Mouse (Mus musculus) bone marrow macrophage, adult 2 months (primary cell): ENCODE measurements around the gene Mtmr3. TPM values are rescaled to one million over a fixed set of nuclear protein-coding genes. Genes with fewer than 3 reads are reported as not detected.
A peak's percentile ranks its signal among the peaks of the same experiment; 100 is the strongest.

Source experiments
- H3K27ac ChIP-seq: 2 replicates; pipeline ENCODE4 v1.5.1; 2012; ENCODE audit warnings: low read depth, low read length; ENCODE audit not compliant: insufficient read depth
- H3K4me1 ChIP-seq: 2 replicates; pipeline ENCODE4 v1.6.1; 2012; ENCODE audit warnings: low read length; ENCODE audit not compliant: control insufficient read depth, insufficient read depth
- H3K4me3 ChIP-seq: 2 replicates; pipeline ENCODE4 v1.5.1; 2012; ENCODE audit warnings: mild to moderate bottlenecking, low read length, moderate library complexity; ENCODE audit not compliant: insufficient read depth
- CTCF ChIP-seq: IDR thresholded peaks from 2 replicates; pipeline ENCODE4 v1.5.1; 2012; ENCODE audit warnings: low read depth, mild to moderate bottlenecking, low read length, moderate library complexity
- POLR2A ChIP-seq: IDR thresholded peaks from 2 replicates; pipeline ENCODE4 v1.6.1; 2012; ENCODE audit warnings: mild to moderate bottlenecking, low read depth, low read length, borderline replicate concordance
- polyA plus RNA-seq: library from polyadenylated mRNA; stranded (reverse); fragments of >200 nt; gene quantifications from 2 replicates; pipeline ENCODE4 v1.2.4, GENCODE M21; 2012; ENCODE audit not compliant: missing spikeins, insufficient read depth, insufficient read length

Gene Mtmr3
- polyA plus RNA-seq, 1 experiment: 43.5 TPM

- TF ChIP-seq CTCF (no peak), POLR2A (no peak)
- Histone ChIP-seq H3K27ac (no peak overlapping the region), H3K4me1 (no peaks in the 10 kb centered on the region), H3K4me3 (no peak overlapping the region)
Measured at GRCm38 (mm10) chr11:4454895-4455535, 139.6 kb downstream of the Mtmr3 start.

- Histone ChIP-seq H3K4me3 (no peak overlapping the region), H3K27ac (no peak overlapping the region), H3K4me1 (no peaks in the 10 kb centered on the region)
- TF ChIP-seq CTCF (no peak), POLR2A (no peak)
Measured at GRCm38 (mm10) chr11:4452467-4453184, 142.0 kb downstream of the Mtmr3 start.

- no peaks in the 10 kb centered on the region for H3K4me1 ChIP-seq
- no peak overlapping the region for H3K4me3 ChIP-seq
Measured at GRCm38 (mm10) chr11:4451116-4451515, 143.5 kb downstream of the Mtmr3 start.

GRCm38 (mm10) chr11:4446195-4446868, 148.3 kb downstream of the Mtmr3 start:
- peaks cover 5% of the 10 kb centered on the region for H3K4me1 ChIP-seq
- no peak overlapping the region for H3K4me3 ChIP-seq
- H3K27ac ChIP-seq: no peak overlapping the region
- no peak for TF ChIP-seq POLR2A
- TF ChIP-seq CTCF: no peak

More at GRCm38 (mm10) chr11:4451116-4451515, 143.5 kb downstream of the Mtmr3 start:
- H3K27ac ChIP-seq: no peak overlapping the region
- TF ChIP-seq CTCF (peak; percentile 74), POLR2A (no peak)

- H3K4me3 ChIP-seq: no peak overlapping the region
Measured at GRCm38 (mm10) chr11:4442280-4442679, 152.4 kb downstream of the Mtmr3 start.

GRCm38 (mm10) chr11:4440978-4441377, 153.7 kb downstream of the Mtmr3 start, which contains the start of gene Hormad2:
TSS of gene Hormad2 (minus strand) at chr11:4441105.
- Histone ChIP-seq H3K4me3 (no peak within 1 kb of the TSS), H3K4me1 (peaks cover 7% of the 10 kb centered on the region), H3K27ac (no peak within 1 kb of the TSS)
- TF ChIP-seq POLR2A (no peak), CTCF (no peak)

More at GRCm38 (mm10) chr11:4442280-4442679, 152.4 kb downstream of the Mtmr3 start:
- TF ChIP-seq POLR2A (no peak), CTCF (no peak)
- Histone ChIP-seq H3K27ac (no peak overlapping the region), H3K4me1 (peaks cover 7% of the 10 kb centered on the region)

- H3K4me3 ChIP-seq: no peak overlapping the region
- TF ChIP-seq CTCF (no peak), POLR2A (no peak)
- H3K27ac ChIP-seq: no peak overlapping the region
- H3K4me1 ChIP-seq: peaks cover 7% of the 10 kb centered on the region
Measured at GRCm38 (mm10) chr11:4438211-4438610, 156.5 kb downstream of the Mtmr3 start.

GRCm38 (mm10) chr11:4437318-4437717, 157.3 kb downstream of the Mtmr3 start:
- Histone ChIP-seq H3K4me3 (no peak overlapping the region), H3K27ac (no peak overlapping the region), H3K4me1 (peaks cover 5% of the 10 kb centered on the region; the same call in 1 of the 2 replicates)
- TF ChIP-seq POLR2A (no peak), CTCF (no peak)

- Histone ChIP-seq H3K4me3 (no peak overlapping the region), H3K4me1 (0 out of 2 replicates have a peak, but pooled peaks cover 2% of the 10 kb centered on the region), H3K27ac (no peak overlapping the region)
- TF ChIP-seq CTCF (no peak), POLR2A (no peak)
Measured at GRCm38 (mm10) chr11:4436631-4437030, 158.0 kb downstream of the Mtmr3 start.
